Mouse (Mus musculus) small intestine, adult 2 months (tissue): ENCODE data around the gene Spata45. TPM values are rescaled to one million over a fixed set of nuclear protein-coding genes. Genes with fewer than 3 reads are reported as not detected.
"Not testable (repeated sequence)": the region's sequence is repeated elsewhere in the genome, so short reads cannot be mapped to it uniquely, and the experiment has no call there.

ENCODE experiments used
- H3K27ac ChIP-seq: fragments of 200-500 bp; 2 replicates; pipeline ENCODE4 v1.5.1; 2012; ENCODE audit warnings: low read depth, low read length, control low read depth, inconsistent platforms; ENCODE audit not compliant: insufficient read depth
- H3K27me3 ChIP-seq: fragments of 200-500 bp; 2 replicates; pipeline ENCODE4 v1.6.1; 2012; ENCODE audit warnings: mild to moderate bottlenecking, moderate library complexity, low read length, inconsistent platforms; ENCODE audit not compliant: control insufficient read depth, insufficient read depth
- H3K36me3 ChIP-seq: fragments of 200-500 bp; 2 replicates; pipeline ENCODE4 v1.6.1; 2012; ENCODE audit warnings: mild to moderate bottlenecking, low read length, control low read depth, inconsistent platforms; ENCODE audit not compliant: control insufficient read depth, insufficient read depth
- H3K4me1 ChIP-seq: fragments of 200-500 bp; 2 replicates; pipeline ENCODE4 v1.6.1; 2012; ENCODE audit warnings: low read length, inconsistent platforms, mixed read lengths; ENCODE audit not compliant: control insufficient read depth, insufficient read depth, insufficient read length
- H3K4me3 ChIP-seq: fragments of 200-500 bp; 2 replicates; pipeline ENCODE4 v1.5.1; 2012; ENCODE audit warnings: low read depth, mild to moderate bottlenecking, control low read depth, inconsistent platforms, low read length, moderate library complexity
- CTCF ChIP-seq: fragments of 200-500 bp; IDR thresholded peaks from 2 replicates; pipeline ENCODE4 v1.5.1; 2012; ENCODE audit warnings: low read depth, mild to moderate bottlenecking, control low read depth, inconsistent platforms, low read length, moderate library complexity, mixed read lengths; ENCODE audit not compliant: insufficient replicate concordance, insufficient read length; ENCODE audit errors: extremely low read depth
- POLR2A ChIP-seq: fragments of 200-500 bp; IDR thresholded peaks from 2 replicates; pipeline ENCODE4 v1.6.1; 2012; ENCODE audit warnings: low read depth, mild to moderate bottlenecking, control low read depth, inconsistent platforms, low read length, moderate library complexity
- WGBS: fragments of 180-500 bp; shearing (Covaris S2); methylation state at CpG from one replicate; pipeline ENCODE4 v1.1.7; 2018; 5-methylcytosine and 5-hydroxymethylcytosine counted together
- polyA plus RNA-seq: library from polyadenylated mRNA; depleted of rRNA; stranded (reverse); fragments of >200 nt; gene quantifications from 2 replicates; pipeline ENCODE4 v1.2.3, GENCODE M21; 2012

The Spata45 gene
- polyA plus RNA-seq, 1 experiment = not detected

GRCm38 (mm10) chr1:191025016-191026012 is 11.1 kb upstream of the Spata45 start:
- TF ChIP-seq CTCF = no peak
- no peak for TF ChIP-seq POLR2A
- Histone ChIP-seq H3K27me3 (no peaks in the 10 kb centered on the region), H3K36me3 (peaks cover 10% of the 10 kb centered on the region), H3K4me1 (peaks cover 15% of the 10 kb centered on the region; the same call in 1 of the 2 replicates), H3K4me3 (peak overlapping the region; percentile 94), H3K27ac (peak overlapping the region; percentile 12)
- 2% methylated on average over 69 of the region's 69 CpGs for WGBS

DNA sequence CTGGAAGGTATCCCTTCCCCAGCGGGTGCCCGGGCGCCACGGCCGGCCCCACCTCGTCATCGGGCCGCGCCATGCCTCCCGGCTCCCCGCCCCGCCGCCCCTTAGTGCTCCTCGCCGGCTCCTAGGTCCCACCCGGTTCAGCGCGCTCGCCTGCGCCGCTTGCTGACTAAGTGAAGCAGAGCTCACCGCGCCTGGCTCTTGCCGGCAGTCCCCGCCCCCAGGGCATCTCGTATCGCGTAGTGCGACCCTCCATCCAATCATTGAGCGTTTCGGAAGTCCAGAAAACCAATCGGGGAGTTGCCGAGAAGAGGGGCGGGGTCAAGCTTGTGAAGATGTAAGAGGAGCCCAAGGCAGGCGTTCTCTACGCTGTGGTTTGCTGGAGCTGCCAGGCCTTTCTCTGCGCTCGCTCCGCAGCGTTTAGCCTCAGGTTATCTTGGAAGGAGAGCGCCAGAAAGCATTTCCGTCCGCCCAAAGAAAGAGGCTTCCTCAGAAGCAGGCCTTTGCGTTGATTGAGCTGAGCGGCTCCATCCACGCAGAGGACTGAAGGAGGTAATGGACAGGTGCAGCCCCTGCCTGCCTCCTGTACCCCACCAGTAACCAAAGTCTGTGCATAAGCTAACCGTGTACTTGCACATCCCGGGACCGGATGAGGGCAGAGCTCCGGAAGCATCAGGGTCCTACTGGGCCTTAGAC is 10.3 kb upstream of the Spata45 start, which contains the start of gene Flvcr1:
TSS of gene Flvcr1 (minus strand) at position 138 of the 693 bp plus-strand sequence.
- Histone ChIP-seq H3K27me3 (no peaks in the 10 kb centered on the region), H3K27ac (peak within 1 kb of the TSS; percentile 64), H3K4me3 (peak within 1 kb of the TSS; percentile 94), H3K36me3 (peaks cover 5% of the 10 kb centered on the region), H3K4me1 (peaks cover 15% of the 10 kb centered on the region; the same call in 1 of the 2 replicates)
- no peak; the same call in 1 of the 2 replicates for TF ChIP-seq CTCF
- peak; percentile 95 for TF ChIP-seq POLR2A
- WGBS = under 1% methylated on average over 50 of the region's 50 CpGs

DNA sequence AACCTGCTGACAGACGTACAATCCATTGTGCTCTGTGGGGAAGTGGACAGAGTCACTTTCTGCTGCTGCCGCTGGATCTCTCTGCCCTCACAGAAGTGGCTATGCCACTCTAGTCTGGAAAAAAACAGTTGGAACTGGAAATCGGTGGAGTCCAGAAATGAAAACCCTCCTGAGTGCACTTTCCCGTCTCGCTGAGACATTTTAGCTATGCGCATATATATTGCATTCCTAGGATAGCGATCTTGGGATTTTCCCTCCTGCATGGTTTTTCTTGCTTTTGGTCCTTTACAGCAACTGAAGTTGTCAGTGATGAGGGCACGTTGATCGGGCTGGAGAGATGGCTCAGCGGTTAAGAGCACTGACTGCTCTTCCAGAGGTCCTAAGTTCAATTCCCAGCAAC is 6.3 kb upstream of the Spata45 start:
- 56% methylated on average over 10 of the region's 10 CpGs for WGBS
- peak overlapping the region; percentile 78 for H3K27ac ChIP-seq
- no peaks in the 10 kb centered on the region for H3K27me3 ChIP-seq
- H3K36me3 ChIP-seq = no peaks in the 10 kb centered on the region
- H3K4me1 ChIP-seq = peaks cover 11% of the 10 kb centered on the region; the same call in 1 of the 2 replicates
- no peak overlapping the region for H3K4me3 ChIP-seq
- TF ChIP-seq POLR2A (no peak), CTCF (no peak)

GRCm38 (mm10) chr1:191030922-191031425 is 5.5 kb upstream of the Spata45 start:
- H3K27ac ChIP-seq, H3K27me3 ChIP-seq, H3K4me1 ChIP-seq, H3K4me3 ChIP-seq, H3K36me3 ChIP-seq: not testable (repeated sequence)
- 71% methylated on average over 6 of the region's 6 CpGs for WGBS

- 44% methylated on average over 4 of the region's 4 CpGs for WGBS
- H3K27me3 ChIP-seq = no peaks in the 10 kb centered on the region
Measured at GRCm38 (mm10) chr1:191035649-191036048, 790 bp upstream of the Spata45 start.

GRCm38 (mm10) chr1:191037999-191038398 is 1.6 kb downstream of the Spata45 start:
- H3K4me3 ChIP-seq = no peak overlapping the region
- H3K4me1 ChIP-seq = peaks cover 9% of the 10 kb centered on the region
- TF ChIP-seq CTCF (no peak), POLR2A (no peak)
- H3K36me3 ChIP-seq = no peaks in the 10 kb centered on the region
- WGBS = 90% methylated on average over 4 of the region's 4 CpGs
- no peaks in the 10 kb centered on the region for H3K27me3 ChIP-seq
- H3K27ac ChIP-seq = no peak overlapping the region

More at GRCm38 (mm10) chr1:191035649-191036048, 790 bp upstream of the Spata45 start:
- Histone ChIP-seq H3K36me3 (no peaks in the 10 kb centered on the region), H3K27ac (no peak overlapping the region), H3K4me1 (peaks cover 4% of the 10 kb centered on the region; the same call in 1 of the 2 replicates), H3K4me3 (no peak overlapping the region)
- TF ChIP-seq POLR2A (no peak), CTCF (no peak)

- no peaks in the 10 kb centered on the region for H3K27me3 ChIP-seq
- no peaks in the 10 kb centered on the region for H3K36me3 ChIP-seq
- H3K4me1 ChIP-seq = peaks cover 10% of the 10 kb centered on the region
- H3K27ac ChIP-seq = no peak overlapping the region
- H3K4me3 ChIP-seq = no peak overlapping the region
- TF ChIP-seq CTCF = no peak
- no peak for TF ChIP-seq POLR2A
Measured at GRCm38 (mm10) chr1:191041352-191041751, 4.9 kb downstream of the Spata45 start.
